Mouse (Mus musculus): ENCODE data around the gene Fbxo22. TPM values are rescaled to one million over a fixed set of nuclear protein-coding genes. Genes with fewer than 3 reads are reported as not detected.
"Not testable (repeated sequence)": the region's sequence is repeated elsewhere in the genome, so short reads cannot be mapped to it uniquely, and the experiment has no call there.

Fbxo22 gene
- polyA plus RNA-seq, 1 experiment from 2014 or later = 72.0 TPM

GRCm38 (mm10) chr9:55243280-55243679, 34.6 kb downstream of the Fbxo22 start:
- Histone ChIP-seq H3K27me3 (ENCODE audit: low read depth, poor library complexity, severe bottlenecking) (peaks cover 14% of the 10 kb centered on the region), H3K27ac (no peak overlapping the region), H3K4me3 (no peak overlapping the region), H3K4me1 (no peaks in the 10 kb centered on the region), H3K9me3 (replicated peaks) (no peaks in the 10 kb centered on the region), H3K36me3 (no peaks in the 10 kb centered on the region)
- 78% methylated on average over 3 of the region's 3 CpGs for WGBS
- DNase-seq (ENCODE audit: low spot score) = no peak

GRCm38 (mm10) chr9:55244079-55244478, 35.4 kb downstream of the Fbxo22 start:
- DNase-seq (ENCODE audit: low spot score) = no peak
- no peak overlapping the region for H3K27ac ChIP-seq
- WGBS = 75% methylated on average over 3 of the region's 3 CpGs
- no peaks in the 10 kb centered on the region for H3K36me3 ChIP-seq
- no peak overlapping the region for H3K4me3 ChIP-seq
- H3K4me1 ChIP-seq = no peaks in the 10 kb centered on the region
- peaks cover 14% of the 10 kb centered on the region for H3K27me3 ChIP-seq (ENCODE audit: low read depth, poor library complexity, severe bottlenecking)
- H3K9me3 ChIP-seq (replicated peaks) = no peaks in the 10 kb centered on the region

- H3K36me3 ChIP-seq; H3K9me3 ChIP-seq (replicated peaks); H3K27ac ChIP-seq; DNase-seq (ENCODE audit: low spot score); H3K4me1 ChIP-seq; H3K4me3 ChIP-seq: not testable (repeated sequence)
- WGBS = 88% methylated on average over 1 of the region's 1 CpGs
- H3K27me3 ChIP-seq (ENCODE audit: low read depth, poor library complexity, severe bottlenecking) = peaks cover 14% of the 10 kb centered on the region
Measured at GRCm38 (mm10) chr9:55245057-55245750, 36.5 kb downstream of the Fbxo22 start.

- Histone ChIP-seq H3K4me1 (no peaks in the 10 kb centered on the region), H3K27ac (no peak overlapping the region), H3K27me3 (ENCODE audit: low read depth, poor library complexity, severe bottlenecking) (peaks cover 14% of the 10 kb centered on the region), H3K9me3 (replicated peaks) (no peaks in the 10 kb centered on the region), H3K4me3 (no peak overlapping the region), H3K36me3 (no peaks in the 10 kb centered on the region)
- WGBS = 84% methylated on average over 8 of the region's 8 CpGs
- DNase-seq (ENCODE audit: low spot score) = no peak
Measured at GRCm38 (mm10) chr9:55246440-55246839, 37.7 kb downstream of the Fbxo22 start.

GRCm38 (mm10) chr9:55246918-55247317, 38.2 kb downstream of the Fbxo22 start:
- no peak for DNase-seq (ENCODE audit: low spot score)
- no peaks in the 10 kb centered on the region for H3K9me3 ChIP-seq (replicated peaks)
- no peaks in the 10 kb centered on the region for H3K36me3 ChIP-seq
- no peak overlapping the region for H3K27ac ChIP-seq
- peaks cover 10% of the 10 kb centered on the region for H3K27me3 ChIP-seq (ENCODE audit: low read depth, poor library complexity, severe bottlenecking)
- WGBS = 96% methylated on average over 4 of the region's 4 CpGs
- no peaks in the 10 kb centered on the region for H3K4me1 ChIP-seq
- no peak overlapping the region for H3K4me3 ChIP-seq

GRCm38 (mm10) chr9:55248465-55248864, 39.7 kb downstream of the Fbxo22 start:
- DNase-seq (ENCODE audit: low spot score) = no peak
- Histone ChIP-seq H3K9me3 (replicated peaks) (no peaks in the 10 kb centered on the region), H3K27ac (no peak overlapping the region), H3K4me3 (no peak overlapping the region), H3K36me3 (no peaks in the 10 kb centered on the region), H3K4me1 (no peaks in the 10 kb centered on the region), H3K27me3 (ENCODE audit: low read depth, poor library complexity, severe bottlenecking) (no peaks in the 10 kb centered on the region)
- WGBS = 88% methylated on average over 4 of the region's 4 CpGs

GRCm38 (mm10) chr9:55250595-55251247, 42.0 kb downstream of the Fbxo22 start:
- Histone ChIP-seq H3K27ac (no peak overlapping the region), H3K4me1 (no peaks in the 10 kb centered on the region), H3K27me3 (ENCODE audit: low read depth, poor library complexity, severe bottlenecking) (no peaks in the 10 kb centered on the region), H3K36me3 (no peaks in the 10 kb centered on the region), H3K9me3 (replicated peaks) (no peaks in the 10 kb centered on the region), H3K4me3 (no peak overlapping the region)
- no peak for DNase-seq (ENCODE audit: low spot score)
- WGBS = 86% methylated on average over 6 of the region's 6 CpGs

- not testable (repeated sequence) for DNase-seq (ENCODE audit: low spot score); H3K4me3 ChIP-seq; H3K27me3 ChIP-seq (ENCODE audit: low read depth, poor library complexity, severe bottlenecking); H3K27ac ChIP-seq; H3K4me1 ChIP-seq; H3K36me3 ChIP-seq; H3K9me3 ChIP-seq (replicated peaks)
- WGBS = 59% methylated on average over 2 of the region's 2 CpGs
Measured at GRCm38 (mm10) chr9:55252097-55252496, 43.4 kb downstream of the Fbxo22 start.

GRCm38 (mm10) chr9:55253849-55254248, 45.1 kb downstream of the Fbxo22 start:
- no peaks in the 10 kb centered on the region for H3K27me3 ChIP-seq (ENCODE audit: low read depth, poor library complexity, severe bottlenecking)
- WGBS = 78% methylated on average over 1 of the region's 1 CpGs
- H3K4me3 ChIP-seq = no peak overlapping the region
- no peak for DNase-seq (ENCODE audit: low spot score)
- H3K4me1 ChIP-seq = no peaks in the 10 kb centered on the region
- no peaks in the 10 kb centered on the region for H3K36me3 ChIP-seq
- no peak overlapping the region for H3K27ac ChIP-seq
- H3K9me3 ChIP-seq (replicated peaks) = no peaks in the 10 kb centered on the region

- Histone ChIP-seq H3K36me3 (no peaks in the 10 kb centered on the region), H3K4me3 (no peak overlapping the region), H3K27me3 (ENCODE audit: low read depth, poor library complexity, severe bottlenecking) (no peaks in the 10 kb centered on the region), H3K4me1 (no peaks in the 10 kb centered on the region), H3K9me3 (replicated peaks) (no peaks in the 10 kb centered on the region), H3K27ac (no peak overlapping the region)
- 92% methylated on average over 5 of the region's 5 CpGs for WGBS
- DNase-seq (ENCODE audit: low spot score) = no peak
Measured at GRCm38 (mm10) chr9:55255056-55255455, 46.3 kb downstream of the Fbxo22 start.

- 67% methylated on average over 4 of the region's 4 CpGs for WGBS
- H3K27ac ChIP-seq = no peak overlapping the region
- H3K4me3 ChIP-seq = no peak overlapping the region
- H3K36me3 ChIP-seq = no peaks in the 10 kb centered on the region
- H3K27me3 ChIP-seq (ENCODE audit: low read depth, poor library complexity, severe bottlenecking) = no peaks in the 10 kb centered on the region
- no peaks in the 10 kb centered on the region for H3K4me1 ChIP-seq
- no peaks in the 10 kb centered on the region for H3K9me3 ChIP-seq (replicated peaks)
- DNase-seq (ENCODE audit: low spot score) = no peak
Measured at GRCm38 (mm10) chr9:55255604-55256003, 46.9 kb downstream of the Fbxo22 start.

GRCm38 (mm10) chr9:55257105-55257504, 48.4 kb downstream of the Fbxo22 start:
- Histone ChIP-seq H3K4me3 (no peak overlapping the region), H3K27me3 (ENCODE audit: low read depth, poor library complexity, severe bottlenecking) (no peaks in the 10 kb centered on the region), H3K36me3 (no peaks in the 10 kb centered on the region), H3K4me1 (no peaks in the 10 kb centered on the region), H3K9me3 (replicated peaks) (no peaks in the 10 kb centered on the region), H3K27ac (no peak overlapping the region)
- 92% methylated on average over 2 of the region's 2 CpGs for WGBS
- DNase-seq (ENCODE audit: low spot score) = no peak

GRCm38 (mm10) chr9:55259741-55260140, 51.0 kb downstream of the Fbxo22 start:
- H3K9me3 ChIP-seq (replicated peaks) = no peaks in the 10 kb centered on the region
- no peaks in the 10 kb centered on the region for H3K27me3 ChIP-seq (ENCODE audit: low read depth, poor library complexity, severe bottlenecking)
- 89% methylated on average over 6 of the region's 6 CpGs for WGBS
- no peak overlapping the region for H3K4me3 ChIP-seq
- H3K4me1 ChIP-seq = no peaks in the 10 kb centered on the region
- no peaks in the 10 kb centered on the region for H3K36me3 ChIP-seq
- no peak overlapping the region for H3K27ac ChIP-seq
- DNase-seq (ENCODE audit: low spot score) = no peak

Measured in limb, embryonic 10.5 days (tissue).